Mouse (Mus musculus) embryo, embryonic 11 days (tissue): Measurements from ENCODE around the gene Atp5mpl.

ENCODE experiments used
- DNase-seq: peaks from one replicate; pipeline ENCODE4 v3.0.0-alpha.2; 2015

Atp5mpl gene

GRCm38 (mm10) chr12:111966683-111967173 lies at the start of gene Atp5mpl:
Gene Atp5mpl, minus strand, starts transcription at chr12:111966977.
- DNase-seq, result peak; percentile 94

- no peak for DNase-seq
Observed at GRCm38 (mm10) chr12:112016346-112016745, 49.6 kb upstream of the Atp5mpl start.

GRCm38 (mm10) chr12:112013271-112013801 lies 46.6 kb upstream of the Atp5mpl start:
- peak; percentile 63 for DNase-seq

- peak; percentile 66 for DNase-seq
Observed at GRCm38 (mm10) chr12:112012511-112013270, 45.9 kb upstream of the Atp5mpl start.

GRCm38 (mm10) chr12:112001223-112001622 lies 34.4 kb upstream of the Atp5mpl start:
- peak; percentile 82 for DNase-seq

GRCm38 (mm10) chr12:111999735-112000134 lies 33.0 kb upstream of the Atp5mpl start:
- no peak for DNase-seq

GRCm38 (mm10) chr12:111995161-111995560 lies 28.4 kb upstream of the Atp5mpl start:
- no peak for DNase-seq

- no peak for DNase-seq
Observed at GRCm38 (mm10) chr12:111992626-111993025, 25.8 kb upstream of the Atp5mpl start.

- DNase-seq, result no peak
Observed at GRCm38 (mm10) chr12:111986756-111987155, 20.0 kb upstream of the Atp5mpl start.

GRCm38 (mm10) chr12:111983165-111983564 lies 16.4 kb upstream of the Atp5mpl start:
- DNase-seq, result no peak

- DNase-seq, result no peak
Observed at GRCm38 (mm10) chr12:111981831-111982230, 15.1 kb upstream of the Atp5mpl start.

GRCm38 (mm10) chr12:111980887-111981367 lies 14.2 kb upstream of the Atp5mpl start, which contains the start of gene Rd3l:
Gene Rd3l, minus strand, starts transcription at chr12:111981317.
- no peak for DNase-seq

- no peak for DNase-seq
Observed at GRCm38 (mm10) chr12:111978274-111978673, 11.5 kb upstream of the Atp5mpl start.

GRCm38 (mm10) chr12:111977138-111977537 lies 10.4 kb upstream of the Atp5mpl start:
- no peak for DNase-seq

- DNase-seq, result no peak
Observed at GRCm38 (mm10) chr12:111974578-111974977, 7.8 kb upstream of the Atp5mpl start.

- no peak for DNase-seq
Observed at GRCm38 (mm10) chr12:111972504-111972903, 5.7 kb upstream of the Atp5mpl start.

GRCm38 (mm10) chr12:111971231-111971686 lies 4.5 kb upstream of the Atp5mpl start, which contains the start of gene Tdrd9:
Gene Tdrd9, plus strand, starts transcription at chr12:111971559.
- no peak for DNase-seq

- DNase-seq, result no peak
Observed at GRCm38 (mm10) chr12:111970085-111970484, 3.3 kb upstream of the Atp5mpl start.

- no peak for DNase-seq
Observed at GRCm38 (mm10) chr12:111963339-111963738, 3.4 kb downstream of the Atp5mpl start.

- DNase-seq, result peak; percentile 81
Observed at GRCm38 (mm10) chr12:111958101-111958865, 8.5 kb downstream of the Atp5mpl start.

GRCm38 (mm10) chr12:111956173-111956572 lies 10.6 kb downstream of the Atp5mpl start:
- no peak for DNase-seq

GRCm38 (mm10) chr12:111951701-111952100 lies 15.1 kb downstream of the Atp5mpl start:
- no peak for DNase-seq

- no peak for DNase-seq
Observed at GRCm38 (mm10) chr12:111950486-111950885, 16.3 kb downstream of the Atp5mpl start.
